Mouse (Mus musculus) midbrain, postnatal 0 days (tissue): ENCODE data around the gene Iffo1. TPM values are rescaled to one million over a fixed set of nuclear protein-coding genes. Genes with fewer than 3 reads are reported as not detected.

ENCODE experiments used
- ATAC-seq: fragments of 200-750 bp; cut with Nextera tagmentation; 2 replicates; pipeline ENCODE4 v1.8.0; 2017; ENCODE audit warnings: moderate number of reproducible peaks, mild to moderate bottlenecking, moderate TSS enrichment, moderate library complexity; ENCODE audit not compliant: low FRiP score
- DNase-seq: peaks from one replicate; pipeline ENCODE4 v3.0.0-alpha.2; 2015; ENCODE audit warnings: low spot score
- H3K27ac ChIP-seq: fragments of 300-500 bp; sonication (generic); 2 replicates; pipeline ENCODE4 v1.5.1; 2014; ENCODE audit warnings: low read depth, mild to moderate bottlenecking, low read length, mixed read lengths
- H3K27me3 ChIP-seq: fragments of 300-500 bp; sonication (generic); 2 replicates; pipeline ENCODE4 v1.6.1; 2014; ENCODE audit warnings: low read length, control low read depth, mixed read lengths; ENCODE audit not compliant: insufficient read depth
- H3K36me3 ChIP-seq: fragments of 300-500 bp; sonication (generic); 2 replicates; pipeline ENCODE4 v1.6.1; 2014; ENCODE audit warnings: low read length, control low read depth, mixed read lengths; ENCODE audit not compliant: insufficient read depth
- H3K4me1 ChIP-seq: fragments of 300-500 bp; sonication (generic); 2 replicates; pipeline ENCODE4 v1.6.1; 2014; ENCODE audit warnings: mild to moderate bottlenecking, control low read depth, antibody characterized with exemption, low read length, mixed read lengths; ENCODE audit not compliant: insufficient read depth
- H3K4me2 ChIP-seq: fragments of 300-500 bp; sonication (generic); 2 replicates; pipeline ENCODE4 v1.6.1; 2014; ENCODE audit warnings: low read depth, mild to moderate bottlenecking, low read length, mixed read lengths; ENCODE audit not compliant: poor library complexity, severe bottlenecking
- H3K4me3 ChIP-seq: fragments of 300-500 bp; sonication (generic); 2 replicates; pipeline ENCODE4 v1.5.1; 2014; ENCODE audit warnings: low read depth, mild to moderate bottlenecking, low read length, moderate library complexity
- H3K9ac ChIP-seq: fragments of 300-500 bp; sonication (generic); replicated peaks from 2 replicates; pipeline ENCODE4 v1.6.1; 2014; ENCODE audit warnings: mild to moderate bottlenecking, low read length, moderate library complexity, mixed read lengths; ENCODE audit not compliant: poor library complexity, severe bottlenecking
- H3K9me3 ChIP-seq: fragments of 300-500 bp; sonication (generic); 2 replicates; pipeline ENCODE4 v1.6.1; 2016; ENCODE audit warnings: low read length, control low read depth
- CTCF ChIP-seq: IDR thresholded peaks from 2 replicates; pipeline ENCODE4 v1.5.1; 2016; ENCODE audit warnings: antibody characterized with exemption, mild to moderate bottlenecking
- WGBS: fragments of 180-500 bp; shearing (Covaris S2); extraction: QIAGEN DNeasy Blood & Tissue Kit; methylation state at CpG from one replicate; pipeline ENCODE4 v1.1.7; 2014; 5-methylcytosine and 5-hydroxymethylcytosine counted together
- polyA plus RNA-seq: library from polyadenylated mRNA; unstranded; fragments of >200 nt; fragmentation: Nextera tagmentation; extraction: Ambion mirVana; gene quantifications from 2 replicates; pipeline ENCODE4 v1.2.1, GENCODE M21; 2015
- total RNA-seq: library from RNA; depleted of rRNA; stranded (reverse); fragments of >200 nt; gene quantifications from 2 replicates; pipeline ENCODE4 v1.2.3, GENCODE M21; 2014

The Iffo1 gene
- total and polyA plus RNA-seq, 2 experiments from 2014 or later: 20.4 to 33.9 TPM

- Histone ChIP-seq H3K4me3 (no peak overlapping the region), H3K27me3 (no peaks in the 10 kb centered on the region), H3K36me3 (peaks cover 15% of the 10 kb centered on the region), H3K4me2 (peak overlapping the region; percentile 18; the same call in 1 of the 2 replicates), H3K9ac (peak overlapping the region; percentile 95; the same call in 1 of the 2 replicates), H3K4me1 (peaks cover 25% of the 10 kb centered on the region; the same call in 1 of the 2 replicates), H3K9me3 (no peaks in the 10 kb centered on the region), H3K27ac (peak overlapping the region; percentile 43; the same call in 1 of the 2 replicates)
- DNase-seq: no peak
- no peak for TF ChIP-seq CTCF
- 63% methylated on average over 18 of the region's 18 CpGs for WGBS
- ATAC-seq: no peak
Observed at GRCm38 (mm10) chr6:125148251-125148925, 3.3 kb downstream of the Iffo1 start.

GRCm38 (mm10) chr6:125148926-125149568 lies 4.0 kb downstream of the Iffo1 start:
- no peaks in the 10 kb centered on the region for H3K9me3 ChIP-seq
- ATAC-seq: no peak
- no peaks in the 10 kb centered on the region for H3K27me3 ChIP-seq
- H3K4me3 ChIP-seq: no peak overlapping the region
- H3K4me2 ChIP-seq: peak overlapping the region; percentile 18; the same call in 1 of the 2 replicates
- H3K9ac ChIP-seq: no peak overlapping the region
- 74% methylated on average over 16 of the region's 16 CpGs for WGBS
- no peak for TF ChIP-seq CTCF
- H3K36me3 ChIP-seq: peaks cover 21% of the 10 kb centered on the region
- peaks cover 25% of the 10 kb centered on the region; the same call in 1 of the 2 replicates for H3K4me1 ChIP-seq
- peak; percentile 65 for DNase-seq
- H3K27ac ChIP-seq: peak overlapping the region; percentile 43

GRCm38 (mm10) chr6:125149569-125149950 lies 4.5 kb downstream of the Iffo1 start:
- no peak overlapping the region; the same call in 1 of the 2 replicates for H3K27ac ChIP-seq
- H3K36me3 ChIP-seq: peaks cover 22% of the 10 kb centered on the region
- ATAC-seq (no peak), DNase-seq (no peak)
- TF ChIP-seq CTCF: no peak
- no peaks in the 10 kb centered on the region for H3K9me3 ChIP-seq
- H3K27me3 ChIP-seq: no peaks in the 10 kb centered on the region
- no peak overlapping the region for H3K4me2 ChIP-seq
- H3K4me3 ChIP-seq: no peak overlapping the region
- peaks cover 24% of the 10 kb centered on the region; the same call in 1 of the 2 replicates for H3K4me1 ChIP-seq
- no peak overlapping the region for H3K9ac ChIP-seq
- 60% methylated on average over 7 of the region's 7 CpGs for WGBS

GRCm38 (mm10) chr6:125152212-125153017 lies 7.4 kb downstream of the Iffo1 start:
- WGBS: 89% methylated on average over 22 of the region's 22 CpGs
- DNase-seq: no peak

GRCm38 (mm10) chr6:125153018-125153389 lies 8.0 kb downstream of the Iffo1 start:
- 82% methylated on average over 5 of the region's 5 CpGs for WGBS
- no peak for TF ChIP-seq CTCF
- no peak overlapping the region for H3K9ac ChIP-seq
- H3K4me2 ChIP-seq: no peak overlapping the region
- no peaks in the 10 kb centered on the region for H3K27me3 ChIP-seq
- DNase-seq: no peak
- ATAC-seq: no peak
- H3K9me3 ChIP-seq: no peaks in the 10 kb centered on the region
- H3K36me3 ChIP-seq: peaks cover 39% of the 10 kb centered on the region
- H3K4me3 ChIP-seq: no peak overlapping the region
- H3K4me1 ChIP-seq: peaks cover 7% of the 10 kb centered on the region; the same call in 1 of the 2 replicates
- H3K27ac ChIP-seq: no peak overlapping the region

More at GRCm38 (mm10) chr6:125152212-125153017, 7.4 kb downstream of the Iffo1 start:
- H3K4me1 ChIP-seq: peaks cover 10% of the 10 kb centered on the region; the same call in 1 of the 2 replicates
- no peak for TF ChIP-seq CTCF
- H3K4me3 ChIP-seq: no peak overlapping the region
- ATAC-seq: no peak
- no peaks in the 10 kb centered on the region for H3K9me3 ChIP-seq
- H3K36me3 ChIP-seq: peaks cover 36% of the 10 kb centered on the region
- H3K9ac ChIP-seq: no peak overlapping the region
- no peak overlapping the region for H3K4me2 ChIP-seq
- H3K27ac ChIP-seq: no peak overlapping the region
- H3K27me3 ChIP-seq: no peaks in the 10 kb centered on the region
